Mouse (Mus musculus): Measurements from ENCODE around the gene Nr1h2. TPM values are rescaled to one million over a fixed set of nuclear protein-coding genes. Genes with fewer than 3 reads are reported as not detected.

The Nr1h2 gene
- polyA plus RNA-seq (2015; fragmentation: Nextera tagmentation; extraction: Ambion mirVana), result 72.3 and 80.1 TPM in 2 replicates

DNA sequence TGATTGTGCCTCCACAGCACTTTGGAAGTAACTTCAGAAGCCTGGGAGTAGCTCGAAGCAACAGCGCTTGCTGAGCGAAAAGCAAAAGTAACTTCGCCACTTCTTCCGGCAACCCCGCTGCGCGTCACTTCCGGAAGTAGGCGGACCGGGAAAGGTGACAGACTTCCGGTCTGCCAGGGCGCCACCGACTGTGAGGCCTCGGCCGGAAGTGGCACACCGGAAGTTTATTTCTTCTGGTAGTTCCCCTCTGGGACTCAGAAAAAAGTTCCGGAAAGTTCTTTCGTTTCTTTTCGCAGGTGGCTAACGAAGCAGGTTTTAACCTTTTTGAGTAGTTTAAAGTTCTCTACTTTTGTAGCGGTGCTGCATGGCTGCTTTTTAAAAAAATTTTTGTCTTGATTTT is at the start of gene Nr1h2:
TSS of gene Nr1h2 (minus strand) at position 126 of the 400 bp plus-strand sequence.
- H3K4me1 ChIP-seq, result peaks cover 10% of the 10 kb centered on the region
- ATAC-seq (ENCODE audit: insufficient number of reproducible peaks, insufficient read depth, low FRiP score, low TSS enrichment, low read depth), result peak; percentile 62; the same call in 1 of the 2 replicates
- peak within 1 kb of the TSS; percentile 67 for H3K4me2 ChIP-seq
- peak within 1 kb of the TSS; percentile 78 for H3K9ac ChIP-seq
- peak within 1 kb of the TSS; percentile 88 for H3K4me3 ChIP-seq
- H3K9me3 ChIP-seq, result no peaks in the 10 kb centered on the region
- H3K36me3 ChIP-seq, result peaks cover 33% of the 10 kb centered on the region
- H3K27ac ChIP-seq, result peak within 1 kb of the TSS; percentile 98
- WGBS, result under 1% methylated on average over 22 of the region's 22 CpGs
- no peaks in the 10 kb centered on the region for H3K27me3 ChIP-seq

DNA sequence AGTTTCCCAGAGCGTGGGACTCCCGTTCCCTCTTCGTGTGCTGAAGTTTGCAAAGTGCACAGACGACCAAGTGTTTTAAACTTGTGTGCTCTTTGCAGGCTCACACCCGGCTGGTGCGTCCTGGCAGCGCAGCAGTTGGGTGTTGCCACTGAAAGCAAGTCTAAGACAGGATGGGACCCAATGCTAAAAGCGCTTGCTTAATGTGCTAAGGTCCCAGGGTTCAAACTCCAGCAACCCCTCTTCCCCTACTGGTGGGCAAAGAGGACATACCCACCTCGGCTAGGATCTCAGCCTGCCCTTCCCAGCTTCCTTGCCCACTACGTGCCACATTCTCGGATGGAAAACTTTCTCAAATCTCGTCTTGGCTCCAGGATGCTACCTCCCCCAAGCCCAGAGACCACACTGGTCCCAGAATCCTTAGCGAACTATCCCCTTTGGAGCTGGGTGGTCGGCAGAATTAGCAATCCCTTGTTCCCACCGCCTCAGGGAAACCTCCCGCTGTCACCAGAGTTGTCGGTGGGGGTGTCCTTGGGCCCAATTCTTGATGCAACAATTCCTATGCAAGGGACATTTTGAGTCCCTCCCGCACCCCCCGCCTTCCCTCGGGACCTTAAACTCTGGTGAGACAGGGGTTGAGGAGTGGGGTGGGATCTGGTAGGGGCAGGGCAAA is 49.6 kb upstream of the Nr1h2 start:
- H3K9me3 ChIP-seq, result no peaks in the 10 kb centered on the region
- H3K9ac ChIP-seq, result peak overlapping the region; percentile 38
- peak overlapping the region; percentile 62 for H3K4me2 ChIP-seq
- H3K4me3 ChIP-seq, result peak overlapping the region; percentile 41
- peaks cover 31% of the 10 kb centered on the region for H3K4me1 ChIP-seq
- WGBS, result 4% methylated on average over 20 of the region's 20 CpGs
- no peak overlapping the region for H3K27ac ChIP-seq
- ATAC-seq (ENCODE audit: insufficient number of reproducible peaks, insufficient read depth, low FRiP score, low TSS enrichment, low read depth), result no peak
- no peaks in the 10 kb centered on the region for H3K36me3 ChIP-seq
- peaks cover 67% of the 10 kb centered on the region for H3K27me3 ChIP-seq

DNA sequence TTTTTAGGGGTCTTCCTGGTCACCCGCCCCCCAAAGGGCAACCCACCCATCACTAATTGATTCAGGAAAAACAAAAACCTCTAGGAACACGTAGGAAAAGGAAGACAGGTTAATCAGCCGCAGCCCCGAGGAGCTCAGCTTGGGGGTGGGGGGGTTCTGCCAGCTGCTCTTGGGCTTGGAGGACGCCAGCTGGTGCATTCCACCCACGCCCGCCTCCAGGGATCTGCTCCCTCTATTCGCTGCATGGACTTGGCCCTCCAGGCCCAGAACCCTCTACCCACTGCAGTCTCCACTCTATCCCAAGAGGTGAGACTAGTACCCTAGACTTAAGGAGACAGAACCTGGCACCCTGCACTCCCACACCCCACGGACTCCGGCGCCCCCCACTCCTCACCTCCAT is 48.7 kb upstream of the Nr1h2 start:
- Histone ChIP-seq H3K9me3 (no peaks in the 10 kb centered on the region), H3K9ac (0 out of 2 replicates have a peak overlapping the region, but pooled peaks have one; percentile 21), H3K36me3 (no peaks in the 10 kb centered on the region), H3K4me1 (peaks cover 31% of the 10 kb centered on the region), H3K4me3 (0 out of 2 replicates have a peak overlapping the region, but pooled peaks have one; percentile 6), H3K27me3 (peaks cover 67% of the 10 kb centered on the region), H3K4me2 (peak overlapping the region; percentile 62), H3K27ac (no peak overlapping the region)
- ATAC-seq (ENCODE audit: insufficient number of reproducible peaks, insufficient read depth, low FRiP score, low TSS enrichment, low read depth), result no peak
- 15% methylated on average over 11 of the region's 11 CpGs for WGBS

DNA sequence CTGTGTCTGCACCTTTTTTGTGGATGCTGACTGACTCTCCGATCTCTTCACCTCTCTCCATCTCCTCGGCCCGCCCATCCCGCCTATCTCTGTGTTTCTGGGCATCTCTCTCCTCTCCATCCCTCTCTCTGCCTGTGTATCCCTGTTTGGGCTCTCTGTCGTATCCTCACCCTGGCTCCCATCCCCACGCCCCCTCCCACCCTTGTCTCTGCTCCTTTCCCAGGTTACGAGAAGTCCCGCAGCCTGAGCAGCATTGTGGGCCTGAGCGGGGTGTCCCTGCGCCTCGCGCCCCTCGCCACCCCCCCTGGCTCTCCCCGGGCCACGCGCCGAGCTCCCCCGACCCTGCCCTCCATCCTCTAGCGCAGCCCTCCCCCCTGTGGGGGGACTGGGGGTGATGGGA is 47.9 kb upstream of the Nr1h2 start:
- no peaks in the 10 kb centered on the region for H3K9me3 ChIP-seq
- H3K4me3 ChIP-seq, result no peak overlapping the region
- peak overlapping the region; percentile 58; the same call in 1 of the 2 replicates for H3K9ac ChIP-seq
- WGBS, result 17% methylated on average over 19 of the region's 19 CpGs
- H3K27ac ChIP-seq, result no peak overlapping the region
- peaks cover 29% of the 10 kb centered on the region for H3K4me1 ChIP-seq
- H3K4me2 ChIP-seq, result peak overlapping the region; percentile 39
- ATAC-seq (ENCODE audit: insufficient number of reproducible peaks, insufficient read depth, low FRiP score, low TSS enrichment, low read depth), result no peak
- no peaks in the 10 kb centered on the region for H3K36me3 ChIP-seq
- H3K27me3 ChIP-seq, result peaks cover 59% of the 10 kb centered on the region

DNA sequence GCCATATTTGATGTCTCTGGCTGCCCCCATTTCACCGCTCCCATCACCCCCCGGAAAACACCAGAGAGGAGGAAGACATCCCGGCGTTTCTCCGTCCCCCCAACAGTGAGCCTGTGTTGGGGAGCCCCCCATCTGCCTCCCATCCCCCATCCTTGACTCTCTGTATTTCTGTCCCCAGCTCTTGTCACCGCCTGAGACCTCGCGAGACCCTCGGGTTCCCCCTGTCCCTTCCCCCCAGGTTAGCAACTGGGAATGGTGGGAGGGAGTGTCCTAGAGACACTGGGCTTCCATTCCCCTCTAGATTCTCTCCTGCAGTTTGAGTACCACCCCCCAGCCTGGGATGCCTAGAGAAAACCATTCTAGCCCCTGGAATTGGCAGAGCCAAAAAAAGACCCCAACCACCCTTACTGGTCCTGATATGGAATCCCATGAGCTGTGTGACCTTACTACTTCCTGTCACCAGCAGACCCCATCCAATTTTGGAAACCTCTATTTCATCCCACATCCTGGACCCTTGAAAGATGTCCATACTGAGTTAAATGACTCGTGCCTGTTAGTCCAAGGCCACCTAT is 47.0 kb upstream of the Nr1h2 start:
- Histone ChIP-seq H3K27ac (no peak overlapping the region), H3K9me3 (no peaks in the 10 kb centered on the region), H3K27me3 (peaks cover 51% of the 10 kb centered on the region), H3K4me3 (no peak overlapping the region), H3K4me2 (no peak overlapping the region), H3K9ac (no peak overlapping the region), H3K4me1 (peaks cover 26% of the 10 kb centered on the region), H3K36me3 (no peaks in the 10 kb centered on the region)
- ATAC-seq (ENCODE audit: insufficient number of reproducible peaks, insufficient read depth, low FRiP score, low TSS enrichment, low read depth), result no peak
- 80% methylated on average over 10 of the region's 10 CpGs for WGBS

DNA sequence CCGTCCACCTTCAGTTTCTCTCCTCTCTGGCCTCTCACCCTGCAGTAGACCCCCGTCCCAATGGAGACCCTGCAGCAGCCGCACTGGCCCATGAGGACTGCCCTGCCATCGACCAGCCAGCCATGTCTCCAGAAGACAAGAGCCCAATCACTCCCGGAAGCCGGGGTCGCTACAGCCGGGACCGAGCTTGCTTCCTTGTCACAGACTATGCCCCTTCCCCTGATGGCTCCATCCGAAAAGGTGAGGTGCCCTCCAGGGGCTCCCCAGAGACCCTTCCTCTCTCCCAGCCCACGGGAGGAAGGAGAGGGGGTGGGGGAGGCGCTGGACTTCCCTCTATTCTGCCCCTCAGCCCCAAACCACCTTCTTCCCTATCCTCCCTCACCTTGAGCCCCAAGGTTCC is 44.6 kb upstream of the Nr1h2 start:
- H3K27ac ChIP-seq, result no peak overlapping the region

DNA sequence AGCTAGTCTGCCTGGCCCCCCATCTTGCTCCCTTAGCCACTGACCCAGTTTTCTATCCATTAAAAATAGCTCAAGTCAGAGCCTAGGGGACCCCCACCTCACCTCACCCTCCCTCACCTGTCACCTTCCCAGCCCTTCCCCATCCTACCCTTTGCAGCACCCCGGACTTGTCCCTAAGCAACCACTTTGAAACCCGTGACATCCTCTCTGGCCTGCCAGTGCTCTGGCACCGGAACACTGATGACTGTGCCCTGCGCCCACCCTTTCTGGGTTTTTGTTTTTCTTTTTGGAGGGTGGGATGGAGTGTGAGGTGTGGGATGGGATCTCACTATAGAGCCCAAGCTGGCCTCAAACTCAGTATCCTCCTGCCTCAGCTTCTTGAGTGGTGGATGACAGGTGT is 43.9 kb upstream of the Nr1h2 start:
- H3K27ac ChIP-seq, result no peak overlapping the region
- H3K9me3 ChIP-seq, result no peaks in the 10 kb centered on the region
- no peak overlapping the region for H3K9ac ChIP-seq
- ATAC-seq (ENCODE audit: insufficient number of reproducible peaks, insufficient read depth, low FRiP score, low TSS enrichment, low read depth), result no peak
- H3K27me3 ChIP-seq, result peaks cover 38% of the 10 kb centered on the region
- no peak overlapping the region for H3K4me3 ChIP-seq
- peaks cover 26% of the 10 kb centered on the region for H3K4me1 ChIP-seq
- 91% methylated on average over 4 of the region's 4 CpGs for WGBS
- H3K4me2 ChIP-seq, result no peak overlapping the region
- peaks cover 6% of the 10 kb centered on the region; the same call in 1 of the 2 replicates for H3K36me3 ChIP-seq

More for the DNA sequence above, 44.6 kb upstream of the Nr1h2 start:
- Histone ChIP-seq H3K4me3 (no peak overlapping the region), H3K9ac (no peak overlapping the region), H3K27me3 (peaks cover 38% of the 10 kb centered on the region), H3K4me2 (no peak overlapping the region), H3K9me3 (no peaks in the 10 kb centered on the region), H3K36me3 (peaks cover 6% of the 10 kb centered on the region; the same call in 1 of the 2 replicates), H3K4me1 (peaks cover 27% of the 10 kb centered on the region)
- 78% methylated on average over 12 of the region's 12 CpGs for WGBS
- no peak for ATAC-seq (ENCODE audit: insufficient number of reproducible peaks, insufficient read depth, low FRiP score, low TSS enrichment, low read depth)

DNA sequence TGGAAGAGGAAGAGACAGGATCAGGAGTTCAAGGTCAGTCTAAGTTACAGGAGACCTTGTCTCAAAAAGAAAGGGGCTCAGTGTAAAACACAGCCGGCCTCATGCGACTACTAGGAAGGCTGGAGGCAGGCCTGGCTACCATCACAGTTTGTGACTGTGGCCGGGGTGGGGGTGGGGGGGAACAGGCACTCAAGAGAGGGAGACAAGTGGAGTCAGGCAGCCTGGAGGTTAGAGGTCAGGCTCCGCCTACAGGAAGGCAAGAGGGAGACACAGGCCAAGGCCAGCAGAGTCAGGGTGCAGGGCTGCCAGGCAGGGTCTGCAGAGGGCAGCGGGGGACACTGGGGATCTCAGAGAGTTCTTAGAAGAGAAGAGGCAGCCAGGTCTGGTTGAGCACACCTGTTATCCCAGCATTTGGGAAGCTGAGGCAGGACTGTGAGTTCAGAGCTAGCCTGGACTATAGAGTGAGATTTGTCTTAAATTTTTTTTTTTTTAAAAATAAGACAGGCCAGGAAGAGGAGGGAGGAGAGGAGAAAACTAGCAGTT is 43.3 kb upstream of the Nr1h2 start:
- no peak overlapping the region for H3K27ac ChIP-seq
- no peak overlapping the region for H3K9ac ChIP-seq
- no peak overlapping the region for H3K4me2 ChIP-seq
- peaks cover 38% of the 10 kb centered on the region for H3K27me3 ChIP-seq
- no peaks in the 10 kb centered on the region for H3K9me3 ChIP-seq
- no peak for ATAC-seq (ENCODE audit: insufficient number of reproducible peaks, insufficient read depth, low FRiP score, low TSS enrichment, low read depth)
- peaks cover 23% of the 10 kb centered on the region for H3K4me1 ChIP-seq
- no peak overlapping the region for H3K4me3 ChIP-seq
- WGBS, result 41% methylated on average over 5 of the region's 5 CpGs
- peaks cover 6% of the 10 kb centered on the region; the same call in 1 of the 2 replicates for H3K36me3 ChIP-seq

DNA sequence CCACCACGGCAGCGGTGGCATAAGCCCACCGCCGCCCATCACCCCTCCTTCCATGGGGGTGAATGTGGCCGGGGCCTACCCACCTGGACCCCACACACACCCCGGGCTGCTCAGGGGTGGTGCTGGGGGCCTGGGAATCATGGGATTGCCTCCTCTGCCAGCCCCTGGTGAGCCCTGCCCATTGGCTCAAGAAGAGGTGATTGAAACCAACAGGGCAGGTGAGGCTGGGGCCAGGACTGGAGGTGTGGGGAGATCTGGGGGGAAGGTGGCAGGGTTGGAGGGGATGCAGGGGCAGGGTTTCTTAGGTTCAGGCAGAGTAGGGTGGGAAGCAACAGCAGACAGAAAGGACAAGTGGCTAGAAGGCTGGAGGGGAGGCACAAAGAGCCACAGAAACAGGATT is 42.3 kb upstream of the Nr1h2 start:
- Histone ChIP-seq H3K4me1 (peaks cover 28% of the 10 kb centered on the region), H3K4me3 (no peak overlapping the region), H3K27ac (no peak overlapping the region), H3K9me3 (no peaks in the 10 kb centered on the region), H3K9ac (no peak overlapping the region), H3K27me3 (peaks cover 38% of the 10 kb centered on the region), H3K4me2 (no peak overlapping the region), H3K36me3 (peaks cover 6% of the 10 kb centered on the region; the same call in 1 of the 2 replicates)
- no peak for ATAC-seq (ENCODE audit: insufficient number of reproducible peaks, insufficient read depth, low FRiP score, low TSS enrichment, low read depth)
- WGBS, result 94% methylated on average over 6 of the region's 6 CpGs

DNA sequence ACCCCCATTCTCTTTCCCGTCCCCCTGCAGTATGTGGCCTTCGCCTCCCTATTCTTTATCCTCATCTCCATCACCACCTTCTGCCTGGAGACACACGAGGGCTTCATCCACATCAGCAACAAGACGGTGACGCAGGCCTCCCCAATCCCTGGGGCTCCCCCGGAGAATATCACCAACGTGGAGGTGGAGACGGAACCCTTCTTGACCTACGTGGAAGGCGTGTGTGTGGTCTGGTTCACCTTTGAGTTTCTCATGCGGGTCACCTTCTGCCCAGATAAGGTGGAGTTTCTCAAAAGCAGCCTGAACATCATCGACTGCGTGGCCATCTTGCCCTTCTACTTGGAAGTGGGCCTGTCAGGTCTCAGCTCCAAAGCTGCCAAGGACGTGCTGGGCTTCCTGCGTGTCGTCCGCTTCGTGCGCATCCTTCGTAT is 41.4 kb upstream of the Nr1h2 start:
- Histone ChIP-seq H3K4me1 (peaks cover 32% of the 10 kb centered on the region), H3K36me3 (peaks cover 6% of the 10 kb centered on the region; the same call in 1 of the 2 replicates), H3K4me3 (no peak overlapping the region), H3K9me3 (no peaks in the 10 kb centered on the region), H3K4me2 (no peak overlapping the region), H3K9ac (no peak overlapping the region), H3K27me3 (peaks cover 37% of the 10 kb centered on the region), H3K27ac (no peak overlapping the region)
- WGBS, result 93% methylated on average over 20 of the region's 20 CpGs
- no peak for ATAC-seq (ENCODE audit: insufficient number of reproducible peaks, insufficient read depth, low FRiP score, low TSS enrichment, low read depth)

DNA sequence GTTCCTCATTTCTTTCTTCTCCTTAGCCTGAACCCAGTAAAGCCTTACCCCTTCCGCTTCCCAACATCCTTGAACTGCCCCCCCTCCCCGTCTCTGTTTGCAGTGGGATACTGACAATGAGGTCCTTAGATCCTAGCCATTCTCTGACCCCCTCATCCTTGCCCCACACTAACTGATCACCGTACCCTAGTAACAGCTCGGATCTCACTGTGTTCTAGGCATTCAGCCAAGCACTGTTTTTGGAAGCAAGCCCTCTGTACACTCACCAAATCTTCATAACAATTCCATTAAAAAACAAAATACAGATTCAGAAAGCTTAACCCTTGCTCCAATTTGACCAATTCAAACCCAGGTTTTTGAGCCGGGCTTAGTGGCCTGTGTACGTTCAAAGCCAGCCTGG is 40.5 kb upstream of the Nr1h2 start:
- Histone ChIP-seq H3K27me3 (peaks cover 44% of the 10 kb centered on the region), H3K4me1 (peaks cover 40% of the 10 kb centered on the region), H3K9me3 (no peaks in the 10 kb centered on the region), H3K9ac (no peak overlapping the region), H3K4me3 (no peak overlapping the region; the same call in 1 of the 2 replicates), H3K4me2 (peak overlapping the region; percentile 99; the same call in 1 of the 2 replicates), H3K27ac (no peak overlapping the region), H3K36me3 (peaks cover 6% of the 10 kb centered on the region; the same call in 1 of the 2 replicates)
- WGBS, result 58% methylated on average over 6 of the region's 6 CpGs
- ATAC-seq (ENCODE audit: insufficient number of reproducible peaks, insufficient read depth, low FRiP score, low TSS enrichment, low read depth), result no peak

All from embryonic facial prominence, embryonic 13.5 days (tissue).